Mouse (Mus musculus): ENCODE measurements at regions not wholly inside any gene's neighbourhood (a gene's known extent, or its start where the extent isn't known, plus 50 kb on each side); places are given as distances from the start of the nearest gene placed in this dataset.

DNA sequence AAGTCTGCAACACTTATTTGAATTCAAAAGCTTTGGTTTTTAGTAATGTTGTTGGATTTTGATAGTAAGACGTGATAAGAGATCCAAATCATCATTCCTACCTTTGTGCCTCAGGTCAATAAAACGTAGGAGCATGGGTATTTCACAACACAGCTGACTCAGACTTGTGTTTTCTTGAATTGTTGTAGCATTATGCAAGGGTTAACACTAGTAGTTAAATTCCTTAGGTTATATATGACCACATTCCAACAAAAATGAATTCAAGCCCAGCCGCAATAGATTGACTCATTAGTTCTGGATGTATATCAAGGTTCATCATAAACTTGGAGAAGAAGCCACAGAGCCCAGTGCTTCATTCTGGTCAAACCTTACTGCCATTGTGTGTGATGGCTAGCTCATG is 56.1 kb upstream of the Dcbld2 start:
- H3K4me1 ChIP-seq (ENCODE audit: insufficient read depth): no peaks in the 10 kb centered on the region
- H3K9me3 ChIP-seq (ENCODE audit: low read length): no peaks in the 10 kb centered on the region
- H3K4me2 ChIP-seq (ENCODE audit: low read depth): no peak overlapping the region
- DNase-seq (no peak), ATAC-seq (no peak)
- H3K27ac ChIP-seq (ENCODE audit: low read depth, low read length): no peak overlapping the region
- H3K27me3 ChIP-seq (ENCODE audit: insufficient read depth, low read length): no peaks in the 10 kb centered on the region
- no peak overlapping the region for H3K9ac ChIP-seq
- TF ChIP-seq CTCF (IDR thresholded peaks at IDR 0.05; ENCODE audit: low read depth): no peak
- H3K4me3 ChIP-seq (ENCODE audit: low read depth, low read length): no peak overlapping the region
- WGBS: 87% methylated on average over 3 of the region's 3 CpGs
- no peaks in the 10 kb centered on the region for H3K36me3 ChIP-seq (ENCODE audit: insufficient read depth)

DNA sequence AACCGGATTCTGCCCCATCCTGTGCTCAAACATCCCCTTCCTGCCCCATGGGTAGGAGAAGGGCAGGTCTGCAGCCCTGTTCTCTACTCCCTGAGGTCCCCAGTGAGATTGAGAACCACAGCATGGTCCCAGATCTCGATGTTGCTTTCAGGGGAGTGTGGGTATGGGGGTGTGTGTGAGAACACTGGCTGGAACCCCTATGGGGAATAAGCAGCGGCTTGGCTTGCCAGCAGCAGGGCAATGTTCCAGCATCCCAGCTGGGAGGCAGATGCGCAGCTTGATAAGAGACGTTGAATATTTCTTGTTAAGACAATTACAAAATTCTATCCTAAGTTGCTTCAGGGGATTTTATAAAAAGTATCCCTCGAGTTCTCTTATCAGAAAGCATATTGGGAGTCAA is 53.7 kb upstream of the Dcbld2 start:
- DNase-seq (peak; percentile 20), ATAC-seq (no peak)
- Histone ChIP-seq H3K9ac (no peak overlapping the region), H3K27ac (ENCODE audit: low read depth, low read length) (no peak overlapping the region), H3K36me3 (ENCODE audit: insufficient read depth) (no peaks in the 10 kb centered on the region), H3K4me1 (ENCODE audit: insufficient read depth) (no peaks in the 10 kb centered on the region), H3K27me3 (ENCODE audit: insufficient read depth, low read length) (no peaks in the 10 kb centered on the region), H3K9me3 (ENCODE audit: low read length) (no peaks in the 10 kb centered on the region), H3K4me3 (ENCODE audit: low read depth, low read length) (no peak overlapping the region), H3K4me2 (ENCODE audit: low read depth) (no peak overlapping the region)
- TF ChIP-seq CTCF (IDR thresholded peaks at IDR 0.05; ENCODE audit: low read depth): no peak
- WGBS: 48% methylated on average over 6 of the region's 6 CpGs

Data from forebrain, postnatal 0 days (tissue).